Mouse (Mus musculus) left cerebral cortex, postnatal 36 days (tissue): ENCODE measurements around the gene Amdhd2. TPM values are rescaled to one million over a fixed set of nuclear protein-coding genes. Genes with fewer than 3 reads are reported as not detected.
A peak's percentile ranks its signal among the peaks of the same experiment; 100 is the strongest.

ENCODE experiments used
- DNase-seq, 2 experiments: peaks; one replicate each; pipeline ENCODE4 v3.0.0; 2021 to 2022; ENCODE audit warnings: low spot score in 2 of 2, mixed read lengths in 1 of 2
- intact Hi-C: fragments of 180-260 bp; cut with DNase I; formaldehyde crosslinking; loops from one replicate; pipeline ENCODE4 v1.15.1; 2025
- total RNA-seq, 2 experiments: library from RNA; stranded (reverse); gene quantifications; 2 replicates each; pipeline ENCODE4 v1.2.3; 2021

The Amdhd2 gene
- total RNA-seq, 2 experiments from 2014 or later, result 29.1 to 29.5 TPM

DNA sequence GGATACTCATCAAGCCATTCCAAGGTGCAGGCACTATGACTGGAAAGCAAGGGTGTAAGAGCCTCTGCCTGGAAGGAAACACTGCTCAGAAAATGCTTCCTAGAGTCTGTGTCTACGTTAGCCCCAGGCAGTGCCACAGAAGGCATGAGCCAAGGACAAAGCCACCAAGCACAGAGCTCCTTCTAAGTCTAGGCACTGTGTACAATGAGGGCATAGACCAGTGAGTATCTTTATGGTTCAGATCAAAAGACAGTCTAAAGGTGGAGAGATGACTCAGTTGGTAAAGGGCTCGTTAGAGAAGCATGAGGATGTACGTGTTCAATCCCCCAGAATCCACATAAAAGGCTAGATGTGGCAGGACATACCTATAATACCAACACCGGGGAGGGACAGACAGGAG, 37.5 kb upstream of the Amdhd2 start:
- intact Hi-C loops, result no loop called here

GRCm38 (mm10) chr17:24199741-24200140, 36.2 kb upstream of the Amdhd2 start:
- no peak for DNase-seq
- intact Hi-C loops, result no loop called here

More for the DNA sequence above, 37.5 kb upstream of the Amdhd2 start:
- no peak for DNase-seq

DNA sequence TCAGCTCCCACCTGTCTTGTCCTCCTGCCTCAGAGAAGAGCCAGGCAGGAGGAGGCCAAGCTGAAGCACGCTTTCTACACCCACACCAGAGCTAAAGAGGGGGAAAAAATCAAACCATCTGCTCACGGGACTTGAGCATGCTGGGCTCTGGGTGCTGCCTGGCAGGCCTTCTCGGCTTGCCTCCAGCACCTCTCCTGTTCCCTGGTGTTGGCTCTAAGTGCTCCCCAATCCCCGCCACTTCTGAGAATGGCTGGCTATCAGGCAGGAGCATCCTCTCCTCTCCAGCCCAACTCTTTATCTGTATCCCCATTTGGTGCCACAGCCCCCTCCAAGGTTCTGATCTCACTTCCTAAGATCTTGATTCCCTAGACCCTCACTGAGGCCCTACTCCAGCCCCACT, 35.7 kb upstream of the Amdhd2 start:
- intact Hi-C loops, result no loop called here
- peak; percentile 74 to 80 for DNase-seq

GRCm38 (mm10) chr17:24197032-24197824, 33.7 kb upstream of the Amdhd2 start:
- intact Hi-C loops, result no loop called here
- DNase-seq, result peak; percentile 51 to 64

GRCm38 (mm10) chr17:24195349-24195748, 31.8 kb upstream of the Amdhd2 start:
- DNase-seq, result no peak
- intact Hi-C loops, result no loop called here

- no peak for DNase-seq
- intact Hi-C loops, result no loop called here
Measured at GRCm38 (mm10) chr17:24193769-24194168, 30.2 kb upstream of the Amdhd2 start.

GRCm38 (mm10) chr17:24193268-24193667, 29.7 kb upstream of the Amdhd2 start:
- DNase-seq, result no peak
- intact Hi-C loops, result no loop called here

DNA sequence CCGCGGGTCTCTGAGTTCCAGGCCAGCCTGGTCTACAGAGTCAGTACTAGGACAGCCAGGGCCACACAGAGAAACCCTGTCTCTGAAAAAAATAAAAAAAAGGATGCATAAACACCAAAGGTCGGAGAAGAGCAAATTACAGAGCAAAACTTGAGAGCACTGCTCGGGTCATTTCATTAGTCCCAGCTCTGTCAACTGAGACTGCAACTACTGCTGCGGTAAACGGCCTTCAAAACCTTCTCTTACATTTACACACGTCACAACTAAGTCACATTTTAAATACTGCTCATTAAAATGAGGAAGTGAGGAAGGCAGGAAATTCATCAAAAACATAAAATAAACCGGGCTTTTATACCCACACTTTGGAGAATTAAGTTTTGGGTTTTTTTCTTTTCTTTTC, 29.3 kb upstream of the Amdhd2 start:
- intact Hi-C loops, result no loop called here

DNA sequence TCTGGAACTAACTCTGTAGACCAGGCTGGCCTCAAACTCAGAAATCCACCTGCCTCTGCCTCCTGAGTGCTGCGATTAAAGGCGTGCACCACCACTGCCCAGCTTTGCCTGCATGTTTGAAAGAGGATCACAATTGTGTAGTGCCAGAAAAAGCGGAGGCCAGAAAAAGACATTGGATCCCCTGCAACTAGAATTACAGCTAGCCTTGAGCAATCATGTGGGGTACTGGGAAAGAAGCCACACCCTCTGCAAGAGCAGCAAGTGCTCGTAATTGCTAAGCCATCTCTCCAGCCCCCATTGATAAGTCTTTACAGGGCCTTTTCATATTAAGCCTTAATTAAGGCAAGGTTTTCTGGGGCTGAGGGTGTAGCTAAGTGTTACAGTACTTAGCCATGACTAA, 27.9 kb upstream of the Amdhd2 start:
- no peak for DNase-seq
- intact Hi-C loops, result no loop called here

More for the DNA sequence above, 29.3 kb upstream of the Amdhd2 start:
- DNase-seq, result no peak

DNA sequence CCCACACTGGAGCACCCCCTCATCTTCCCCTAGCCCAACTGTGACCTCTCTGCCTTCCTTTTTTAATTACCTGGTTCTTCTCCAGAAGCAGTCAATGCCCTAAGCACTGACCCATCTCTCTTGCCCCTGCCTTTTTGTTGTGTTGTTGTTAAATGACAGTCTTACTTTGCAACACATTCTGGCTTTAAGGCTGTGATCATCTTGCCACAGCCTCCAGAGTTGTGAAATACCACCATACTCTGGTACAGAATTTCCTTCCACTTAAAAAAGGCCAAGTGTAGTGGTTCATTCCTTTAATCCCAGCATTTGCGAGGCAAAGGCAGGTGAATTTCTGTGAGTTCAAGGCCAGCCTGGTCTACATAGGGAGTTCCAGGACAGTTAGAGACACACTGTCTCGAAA, 27.4 kb upstream of the Amdhd2 start:
- intact Hi-C loops, result no loop called here
- DNase-seq, result no peak

- intact Hi-C loops, result loop anchor here (5.0 to 10.0 kb wide), 2 partner anchors 178 to 221 kb away; partner anchors contain the start of genes Abca17 and Abca3
- DNase-seq, result no peak
Measured at GRCm38 (mm10) chr17:24174259-24174658, 10.7 kb upstream of the Amdhd2 start.

DNA sequence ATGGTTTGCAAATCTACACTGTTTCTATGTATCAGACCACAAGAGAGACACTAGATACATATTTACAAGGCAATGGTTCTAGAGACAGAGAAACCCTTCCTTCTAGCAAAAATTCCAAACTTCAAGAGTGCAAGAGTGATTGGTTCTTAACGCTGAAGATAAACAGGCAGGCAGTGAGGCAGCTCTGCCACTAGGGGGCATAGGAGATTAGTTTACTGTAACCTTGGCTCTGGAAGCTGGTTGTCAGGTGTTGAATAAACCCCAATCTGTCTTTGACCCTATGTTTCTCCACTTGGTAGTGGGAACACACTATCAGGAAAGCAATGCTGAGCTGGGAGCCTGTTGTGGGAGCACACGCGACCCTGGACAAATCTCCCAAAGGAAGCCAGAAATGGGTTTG, 9.9 kb upstream of the Amdhd2 start:
- intact Hi-C loops, result loop anchor here (5.0 to 10.0 kb wide), 2 partner anchors 179 to 221 kb away; partner anchors contain the start of genes Abca17 and Abca3
- DNase-seq, result peak; percentile 41 to 58

DNA sequence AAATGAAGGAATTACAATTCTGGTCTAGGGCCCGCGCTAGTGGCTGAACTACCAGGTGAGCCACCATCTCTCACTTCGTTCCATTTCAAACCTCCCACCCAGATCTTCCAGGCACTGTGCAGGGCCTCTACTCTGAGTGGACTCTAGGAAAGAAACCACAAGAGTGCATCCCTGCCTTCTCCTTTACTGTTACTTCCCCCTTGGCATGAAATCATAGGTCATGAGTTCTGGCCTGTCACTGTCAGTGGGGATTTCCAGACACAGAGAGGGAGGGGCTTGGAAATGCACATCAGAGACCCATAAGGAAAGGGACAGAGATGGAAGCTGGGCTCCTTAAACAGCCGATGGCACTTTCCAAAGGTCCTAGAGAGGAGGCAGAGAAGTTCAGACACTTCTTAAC, 8.2 kb upstream of the Amdhd2 start:
- no peak for DNase-seq
- intact Hi-C loops, result loop anchor here (5.0 to 10.0 kb wide), 2 partner anchors 181 to 223 kb away; partner anchors contain the start of genes Abca17 and Abca3

- intact Hi-C loops, result loop anchor here (5.0 to 10.0 kb wide), 2 partner anchors 182 to 224 kb away; partner anchors contain the start of genes Abca17 and Abca3
- no peak for DNase-seq
Measured at GRCm38 (mm10) chr17:24170729-24171128, 7.2 kb upstream of the Amdhd2 start.

DNA sequence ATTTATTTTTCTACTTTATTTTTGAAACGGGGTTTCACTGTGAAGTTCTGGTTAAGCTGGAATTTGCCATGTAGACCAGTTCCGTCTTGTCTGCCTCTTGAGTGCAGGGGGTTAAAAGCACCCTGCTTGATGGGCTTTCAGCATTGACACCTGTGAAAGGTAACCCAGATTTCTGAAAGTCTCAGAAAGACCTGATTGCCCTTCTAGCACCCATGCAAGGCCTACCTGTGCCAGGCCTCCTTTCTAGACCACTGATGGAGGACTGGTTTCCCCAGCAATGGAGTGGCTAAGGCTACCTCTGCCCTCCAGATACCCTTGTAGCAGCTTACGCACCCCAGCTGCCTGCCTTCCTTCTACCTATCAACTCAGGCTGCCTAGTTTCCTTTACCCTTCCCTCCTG, 6.6 kb upstream of the Amdhd2 start:
- intact Hi-C loops, result loop anchor here (5.0 to 10.0 kb wide), 2 partner anchors 182 to 225 kb away; partner anchors contain the start of genes Abca17 and Abca3
- no peak for DNase-seq

DNA sequence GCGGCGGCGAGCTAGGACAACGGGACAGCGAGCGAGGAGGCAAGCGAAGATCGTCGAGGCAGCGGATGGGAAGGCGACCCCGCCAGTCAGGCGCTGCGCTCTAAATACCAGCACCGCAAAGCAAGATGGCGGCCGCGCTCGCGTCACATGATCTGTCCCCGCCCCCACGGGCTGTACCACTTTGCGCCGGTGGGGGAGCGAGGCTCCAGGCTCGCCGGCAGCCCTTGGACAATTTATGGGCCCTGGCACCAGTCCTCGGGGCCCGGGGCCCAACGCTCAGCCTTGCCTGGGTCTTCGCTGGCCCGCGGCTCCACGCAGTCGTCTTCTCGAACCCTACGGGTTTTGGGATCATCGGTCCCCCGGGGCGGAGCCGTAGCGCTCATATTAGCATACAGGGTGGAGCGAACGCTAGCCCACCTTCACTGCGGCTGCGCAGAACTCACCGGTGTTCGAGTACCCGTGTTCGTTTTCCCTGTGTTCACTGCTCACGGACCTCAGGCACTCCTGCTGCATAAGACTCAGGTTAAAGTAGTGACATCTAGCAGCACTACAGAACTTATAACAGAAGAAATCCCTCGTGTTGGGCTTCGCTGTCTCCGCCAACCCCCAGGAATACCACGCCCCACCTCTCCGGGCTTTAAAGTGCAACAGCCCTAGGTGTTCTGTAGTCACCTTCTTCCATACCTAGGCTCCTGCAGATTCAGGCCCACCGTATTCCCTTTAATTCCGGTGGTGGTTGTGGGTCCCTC, 5.9 kb upstream of the Amdhd2 start, which contains the start of gene Atp6v0c:
Atp6v0c (minus strand) TSS at position 386 of the 749 bp plus-strand sequence.
- intact Hi-C loops, result loop anchor here (2.0 to 10.0 kb wide), 4 partner anchors 37 to 245 kb away; partner anchors contain the start of genes Abca17, Abca3 and Rnps1
- peak; percentile 95 to 96 for DNase-seq

- intact Hi-C loops, result loop anchor here (2.0 to 10.0 kb wide), 2 partner anchors 38 to 246 kb away; partner anchors contain the start of gene Rnps1
- peak; percentile 73 to 79 for DNase-seq
Measured at GRCm38 (mm10) chr17:24168590-24169277, 5.2 kb upstream of the Amdhd2 start.

DNA sequence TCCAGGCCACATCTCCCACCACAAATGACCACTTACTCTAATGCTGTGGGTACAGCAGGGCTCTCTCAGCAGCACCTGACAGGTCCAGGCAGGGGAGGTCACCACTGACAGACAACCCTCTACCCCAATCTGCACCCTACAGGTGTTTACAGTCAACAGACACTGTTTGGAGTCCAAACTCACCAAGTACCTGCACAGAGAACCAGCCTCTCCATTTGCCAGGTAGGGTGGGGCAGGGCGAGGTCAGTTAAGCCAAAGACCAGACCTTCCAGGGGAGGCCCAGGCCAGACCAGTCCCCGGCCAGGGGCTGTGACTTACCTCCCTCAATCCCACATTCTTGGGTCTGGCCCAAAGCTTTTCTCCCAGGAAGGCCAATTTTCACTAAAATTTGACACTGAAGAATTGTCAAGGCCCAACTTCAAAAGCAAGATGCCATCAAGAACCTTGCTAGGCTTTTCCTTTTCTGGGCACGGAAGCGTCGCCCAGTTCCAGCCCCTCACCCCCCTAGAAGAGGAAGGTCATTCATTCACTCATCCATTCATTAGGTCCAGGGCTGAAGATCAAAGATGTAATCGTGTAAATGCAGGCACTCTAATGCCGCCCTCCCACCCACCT, 4.4 kb upstream of the Amdhd2 start:
- no peak for DNase-seq

DNA sequence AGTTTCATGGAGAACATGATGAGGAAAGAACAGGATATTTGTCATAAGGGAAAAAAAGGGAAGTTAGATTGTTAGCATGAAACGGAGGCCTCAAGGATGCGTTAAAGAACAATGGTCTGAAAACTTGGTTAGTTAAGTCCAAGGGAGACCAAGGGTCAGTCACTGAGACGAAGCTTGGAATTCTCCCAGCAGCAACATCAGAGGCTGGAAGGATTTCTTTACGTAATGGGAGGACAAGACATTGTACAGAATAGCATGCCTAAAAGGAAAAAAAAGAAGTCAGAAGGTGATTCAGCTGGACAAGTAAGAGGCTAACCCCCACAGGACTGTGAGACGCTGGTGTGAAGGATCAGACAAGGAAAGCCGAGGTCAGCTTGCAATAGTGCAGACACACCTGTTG, 3.6 kb upstream of the Amdhd2 start:
- DNase-seq, result no peak
- intact Hi-C loops, result loop anchor here (10.0 kb wide), 1 partner anchor 248 kb away; the partner anchor contains the start of gene Rnps1

More for the DNA sequence above, 4.4 kb upstream of the Amdhd2 start:
- intact Hi-C loops, result loop anchor here (2.0 to 10.0 kb wide), 2 partner anchors 39 to 247 kb away; partner anchors contain the start of gene Rnps1
